In the genomic region with DNA sequence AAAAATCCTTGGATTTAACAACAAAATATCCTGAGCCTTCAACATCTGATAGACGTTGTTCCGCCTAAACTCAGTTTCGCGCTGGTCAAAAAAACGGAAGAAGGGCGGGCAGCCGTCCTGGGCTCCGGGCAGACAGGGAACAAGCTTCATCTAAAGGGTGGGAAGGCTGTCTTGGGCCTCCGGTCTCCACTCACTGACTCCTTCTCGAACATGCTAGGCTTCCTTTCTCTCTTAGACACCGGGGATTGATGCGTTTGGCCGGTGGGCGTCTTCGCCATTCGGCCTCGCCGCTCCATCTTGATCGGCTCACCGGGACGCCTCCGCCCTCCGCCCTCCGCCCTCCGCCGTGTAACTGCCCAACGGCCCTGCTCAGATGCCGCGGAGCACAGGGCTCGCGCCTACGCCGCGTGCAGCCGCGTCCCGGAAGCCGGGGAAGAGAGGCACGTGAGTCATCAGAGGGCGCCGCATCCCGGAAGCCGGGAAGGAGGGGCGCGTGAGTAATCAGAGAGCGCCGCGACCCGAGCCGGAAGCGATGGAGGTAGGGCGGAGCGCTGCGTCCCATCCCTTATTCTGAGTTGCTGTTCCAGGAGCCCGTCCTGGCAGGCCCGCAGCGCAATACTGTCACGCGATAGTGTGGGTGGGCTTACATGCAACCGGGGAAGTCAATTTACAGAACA, we compare ENCODE assay signal across 11 mouse cellular contexts. TPM values are rescaled to one million over a fixed set of nuclear protein-coding genes. Genes with fewer than 3 reads are reported as not detected.
DNase-seq lines count a peak whose midpoint lies in the region; ATAC-seq and TF ChIP-seq lines count a peak whose summit lies in the region.
"Not testable (repeated sequence)": the region's sequence is repeated elsewhere in the genome, so short reads cannot be mapped to it uniquely, and the experiment has no call there.
"Had no signal": no experiment of that assay in that cellular context is flagged by ENCODE, and none has a peak within 500 bp of the region (broad histone marks: within the 10 kb centered on the region; RNA-seq: fewer than 3 reads in every experiment).

TSS of gene 9030025P20Rik (plus strand) at position 107 of the 677 bp plus-strand sequence.
TSS of gene Gm3417 (minus strand) at position 429 of the 677 bp plus-strand sequence.

- H3K9me3 ChIP-seq in embryonic facial prominence, embryonic 11.5 days (replicated peaks; ENCODE audit: control insufficient read depth, low read length); forebrain, embryonic 15.5 days; intestine, postnatal 0 days (ENCODE audit: control insufficient read depth); liver, embryonic 13.5 days (replicated peaks); midbrain, embryonic 11.5 days (ENCODE audit: control insufficient read depth, low read length): not testable (repeated sequence)

- TF ChIP-seq CTCF in intestine, postnatal 0 days (IDR thresholded peaks at IDR 0.05; ENCODE audit: low read depth) = not testable (repeated sequence)

- DNase-seq in embryonic facial prominence, embryonic 11.5 days (ENCODE audit: low spot score); liver, embryonic 13.5 days; midbrain, embryonic 11.5 days (ENCODE audit: low spot score, missing footprints): not testable (repeated sequence)

- not testable (repeated sequence) for H3K36me3 ChIP-seq in embryonic facial prominence, embryonic 11.5 days (replicated peaks; ENCODE audit: control insufficient read depth, insufficient read depth, low read depth, low read length); forebrain, embryonic 15.5 days; intestine, postnatal 0 days (ENCODE audit: control insufficient read depth, insufficient read depth); liver, embryonic 13.5 days; midbrain, embryonic 11.5 days (ENCODE audit: control insufficient read depth, insufficient read depth, low read length)

- not testable (repeated sequence) for H3K4me1 ChIP-seq in embryonic facial prominence, embryonic 11.5 days (ENCODE audit: control insufficient read depth, insufficient read depth, low read length); forebrain, embryonic 15.5 days; intestine, postnatal 0 days (replicated peaks; ENCODE audit: control insufficient read depth, insufficient read depth, low read length); liver, embryonic 13.5 days (replicated peaks); midbrain, embryonic 11.5 days (ENCODE audit: control insufficient read depth, insufficient read depth, low read length)

- H3K27ac ChIP-seq in embryonic facial prominence, embryonic 11.5 days (replicated peaks; ENCODE audit: low read depth, low read length); forebrain, embryonic 15.5 days (replicated peaks); intestine, postnatal 0 days (ENCODE audit: low read depth, low read length); liver, embryonic 13.5 days; midbrain, embryonic 11.5 days (ENCODE audit: low read depth, low read length): not testable (repeated sequence)

- H3K4me2 ChIP-seq in embryonic facial prominence, embryonic 11.5 days (ENCODE audit: low read depth, low read length); intestine, postnatal 0 days (replicated peaks; ENCODE audit: low read depth); midbrain, embryonic 11.5 days: not testable (repeated sequence)
- H3K4me2 ChIP-seq in forebrain, embryonic 15.5 days (replicated peaks) = peak within 1 kb of the TSS; percentile 28; the same call in 1 of the 2 replicates
- H3K4me2 ChIP-seq in liver, embryonic 13.5 days = peak within 1 kb of the TSS; percentile 48

- ATAC-seq in CD4-positive, CD25-positive, alpha-beta regulatory T cell, adult 4 months = peak; percentile 94
- ATAC-seq in embryonic facial prominence, embryonic 11.5 days (replicated peaks; ENCODE audit: insufficient number of reproducible peaks, low FRiP score, low TSS enrichment, low read depth) = peak; percentile 98
- peak; percentile 99 for ATAC-seq in forebrain, embryonic 15.5 days (replicated peaks)
- ATAC-seq in hematopoietic stem cell, adult 5-6 weeks (replicated peaks in 1 of 2; ENCODE audit: insufficient read depth in 1 of 2, low FRiP score in 2 of 2, low TSS enrichment in 1 of 2, low read depth in 1 of 2, poor library complexity in 2 of 2, severe bottlenecking in 2 of 2) = peak; percentile 86 to 94
- peak; percentile 99 for ATAC-seq in intestine, postnatal 0 days
- peak; percentile 96 for ATAC-seq in liver, embryonic 13.5 days (ENCODE audit: low read depth)
- ATAC-seq in midbrain, embryonic 11.5 days (ENCODE audit: low FRiP score) = peak; percentile 97
- peak; percentile 96 for ATAC-seq in neutrophil, adult 5-6 weeks (ENCODE audit: extremely low read depth, insufficient number of reproducible peaks, low FRiP score, poor library complexity, severe bottlenecking)

- H3K9ac ChIP-seq in embryonic facial prominence, embryonic 11.5 days (replicated peaks; ENCODE audit: low read length); forebrain, embryonic 15.5 days (replicated peaks); intestine, postnatal 0 days (ENCODE audit: low read depth, low read length); liver, embryonic 13.5 days; midbrain, embryonic 11.5 days (ENCODE audit: low read length): not testable (repeated sequence)

- not testable (repeated sequence) for H3K27me3 ChIP-seq in embryonic facial prominence, embryonic 11.5 days (ENCODE audit: control insufficient read depth, insufficient read depth, low read length); forebrain, embryonic 15.5 days; intestine, postnatal 0 days (replicated peaks; ENCODE audit: control insufficient read depth, insufficient read depth, low read length); liver, embryonic 13.5 days; midbrain, embryonic 11.5 days (ENCODE audit: control insufficient read depth, insufficient read depth, low read length)

- H3K4me3 ChIP-seq in embryonic facial prominence, embryonic 11.5 days (ENCODE audit: low read depth, low read length); forebrain, embryonic 15.5 days; intestine, postnatal 0 days (ENCODE audit: low read depth, low read length); midbrain, embryonic 11.5 days (ENCODE audit: low read depth, low read length): not testable (repeated sequence)
- H3K4me3 ChIP-seq in liver, embryonic 13.5 days (replicated peaks) = peak within 1 kb of the TSS; percentile 32; the same call in 1 of the 2 replicates

- no CpG with 5 or more reads among the region's 60 CpGs for WGBS in embryonic facial prominence, embryonic 11.5 days
- no CpG with 5 or more reads among the region's 60 CpGs for WGBS in forebrain, embryonic 15.5 days
- WGBS in intestine, postnatal 0 days = no CpG with 5 or more reads among the region's 60 CpGs
- WGBS in liver, embryonic 13.5 days (ENCODE audit: insufficient replicate concordance) = no CpG with 5 or more reads among the region's 60 CpGs
- WGBS in midbrain, embryonic 11.5 days = no CpG with 5 or more reads among the region's 60 CpGs

RNA-seq across cellular contexts. Expression of gene 9030025P20Rik, which starts in this region (rescaled TPM):
- polyA plus RNA-seq in CD4-positive, CD25-positive, alpha-beta regulatory T cell, adult 4 months (2017; shearing (Covaris generic)) = 10 to 100 TPM; 19.6 to 31.8 TPM
- polyA plus RNA-seq in embryonic facial prominence, embryonic 11.5 days (2014; fragmentation: Nextera tagmentation; extraction: Ambion mirVana) = 9.4 and 10.7 TPM in 2 replicates
- polyA plus RNA-seq in forebrain, embryonic 15.5 days (2015; fragmentation: Nextera tagmentation; extraction: Ambion mirVana) = 8.8 and 10.4 TPM in 2 replicates
- 7.4 and 11.8 TPM in 2 replicates for total RNA-seq in hematopoietic stem cell, adult 5-6 weeks (2017)
- polyA plus RNA-seq in intestine, postnatal 0 days (2015; fragmentation: Nextera tagmentation; extraction: Ambion mirVana) = 6.8 and 7.3 TPM in 2 replicates
- 5.3 and 5.9 TPM in 2 replicates for polyA plus RNA-seq in liver, embryonic 13.5 days (2015; fragmentation: Nextera tagmentation; extraction: Ambion mirVana)
- 10.1 and 12.5 TPM in 2 replicates for polyA plus RNA-seq in midbrain, embryonic 11.5 days (2014; fragmentation: Nextera tagmentation; extraction: Ambion mirVana)
- 13.9 and 18.3 TPM in 2 replicates for total RNA-seq in neutrophil, adult 5-6 weeks (2017)

RNA-seq across cellular contexts. Expression of gene Gm3417, which starts in this region (rescaled TPM):
- polyA plus RNA-seq in CD4-positive, CD25-positive, alpha-beta regulatory T cell, adult 4 months (2017; shearing (Covaris generic)) = not detected
- polyA plus RNA-seq in embryonic facial prominence, embryonic 11.5 days (2014; fragmentation: Nextera tagmentation; extraction: Ambion mirVana) = not detected in 2 replicates
- polyA plus RNA-seq in forebrain, embryonic 15.5 days (2015; fragmentation: Nextera tagmentation; extraction: Ambion mirVana) = 0.63 and 0.87 TPM in 2 replicates
- not detected in 2 replicates for total RNA-seq in hematopoietic stem cell, adult 5-6 weeks (2017)
- polyA plus RNA-seq in intestine, postnatal 0 days (2015; fragmentation: Nextera tagmentation; extraction: Ambion mirVana) = 0.65 and 3.1 TPM in 2 replicates
- 1.2 and 1.7 TPM in 2 replicates for polyA plus RNA-seq in liver, embryonic 13.5 days (2015; fragmentation: Nextera tagmentation; extraction: Ambion mirVana)
- 1.3 and 1.4 TPM in 2 replicates for polyA plus RNA-seq in midbrain, embryonic 11.5 days (2014; fragmentation: Nextera tagmentation; extraction: Ambion mirVana)
- 1.6 TPM in 1 of 2 replicates, not detected in the other for total RNA-seq in neutrophil, adult 5-6 weeks (2017)
- total RNA-seq: adrenal gland, postnatal 10 days; heart, adult 2 months; left cerebral cortex, postnatal 36 days had no signal
- polyA plus RNA-seq: heart, adult 2 months had no signal
